Mouse (Mus musculus) lung, postnatal 10 days (tissue): ENCODE data around the gene Vcam1.

Experiments used
- DNase-seq: peaks from one replicate; pipeline ENCODE4 v3.0.0; 2021

Gene Vcam1

GRCm38 (mm10) chr3:116129259-116129738, at the start of gene Vcam1:
TSS of gene Vcam1 (minus strand) at chr3:116129688.
- peak; percentile 83 for DNase-seq

GRCm38 (mm10) chr3:116175106-116175505, 45.6 kb upstream of the Vcam1 start:
- no peak for DNase-seq

- no peak for DNase-seq
Observed at GRCm38 (mm10) chr3:116171461-116171860, 42.0 kb upstream of the Vcam1 start.

- DNase-seq = no peak
Observed at GRCm38 (mm10) chr3:116168056-116168455, 38.6 kb upstream of the Vcam1 start.

- no peak for DNase-seq
Observed at GRCm38 (mm10) chr3:116166296-116166695, 36.8 kb upstream of the Vcam1 start.

- no peak for DNase-seq
Observed at GRCm38 (mm10) chr3:116165030-116165429, 35.5 kb upstream of the Vcam1 start.

- no peak for DNase-seq
Observed at GRCm38 (mm10) chr3:116163517-116163916, 34.0 kb upstream of the Vcam1 start.

- DNase-seq = no peak
Observed at GRCm38 (mm10) chr3:116162097-116162666, 32.7 kb upstream of the Vcam1 start.

GRCm38 (mm10) chr3:116159376-116159775, 29.9 kb upstream of the Vcam1 start:
- DNase-seq = no peak

GRCm38 (mm10) chr3:116157447-116157990, 28.0 kb upstream of the Vcam1 start:
- no peak for DNase-seq

GRCm38 (mm10) chr3:116150056-116150632, 20.7 kb upstream of the Vcam1 start:
- no peak for DNase-seq

- DNase-seq = no peak
Observed at GRCm38 (mm10) chr3:116149096-116149495, 19.6 kb upstream of the Vcam1 start.

GRCm38 (mm10) chr3:116148676-116149075, 19.2 kb upstream of the Vcam1 start:
- peak; percentile 67 for DNase-seq

GRCm38 (mm10) chr3:116141226-116141625, 11.7 kb upstream of the Vcam1 start:
- DNase-seq = no peak

GRCm38 (mm10) chr3:116139000-116139399, 9.5 kb upstream of the Vcam1 start:
- DNase-seq = no peak

GRCm38 (mm10) chr3:116138081-116138480, 8.6 kb upstream of the Vcam1 start:
- no peak for DNase-seq

- DNase-seq = no peak
Observed at GRCm38 (mm10) chr3:116133363-116133762, 3.9 kb upstream of the Vcam1 start.

GRCm38 (mm10) chr3:116130711-116131110, 1.2 kb upstream of the Vcam1 start:
- no peak for DNase-seq

- no peak for DNase-seq
Observed at GRCm38 (mm10) chr3:116129841-116130595, 530 bp upstream of the Vcam1 start.

- no peak for DNase-seq
Observed at GRCm38 (mm10) chr3:116128311-116129204, 930 bp downstream of the Vcam1 start.

GRCm38 (mm10) chr3:116127836-116128235, 1.7 kb downstream of the Vcam1 start:
- DNase-seq = no peak

- DNase-seq = no peak
Observed at GRCm38 (mm10) chr3:116127281-116127680, 2.2 kb downstream of the Vcam1 start.
